Mouse (Mus musculus) lung, postnatal 4 days (tissue): ENCODE measurements at regions not wholly inside any gene's neighbourhood (a gene's known extent, or its start where the extent isn't known, plus 50 kb on each side); places are given as distances from the start of the nearest gene placed in this dataset.

Source experiments
- DNase-seq, 2 experiments: peaks; one replicate each; pipeline ENCODE4 v3.0.0; 2021

DNA sequence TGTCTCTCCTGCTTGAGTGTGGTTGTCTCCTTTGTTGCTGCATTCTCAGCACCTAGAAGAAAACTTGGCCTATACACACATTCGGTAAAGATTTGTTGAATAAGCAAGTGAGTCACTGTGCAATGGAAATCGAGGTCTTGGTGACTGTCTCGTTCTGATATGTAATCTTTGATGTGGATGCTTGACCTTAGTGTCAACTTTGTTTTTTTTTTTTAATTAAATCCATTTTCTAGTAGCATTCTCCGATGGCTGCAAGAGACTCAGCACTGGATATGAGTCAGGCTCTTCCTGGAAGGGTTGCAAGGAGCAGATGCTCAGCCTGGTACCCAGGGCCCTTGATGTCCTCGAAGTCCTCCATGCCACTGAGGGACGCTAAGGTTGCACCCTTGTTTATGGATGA is 50.9 kb upstream of the Ampd3 start:
- no peak for DNase-seq
